Mouse (Mus musculus) forebrain, embryonic 16.5 days (tissue): Measurements from ENCODE around the gene Hpgd. TPM values are rescaled to one million over a fixed set of nuclear protein-coding genes. Genes with fewer than 3 reads are reported as not detected.

ENCODE experiments used
- ATAC-seq: fragments of 200-750 bp; cut with Nextera tagmentation; 2 replicates; pipeline ENCODE4 v1.8.0; 2017; ENCODE audit warnings: mild to moderate bottlenecking, moderate library complexity
- H3K27ac ChIP-seq: fragments of 300-500 bp; sonication (generic); 2 replicates; pipeline ENCODE4 v1.5.1; 2014; ENCODE audit warnings: low read length, control low read depth
- H3K27me3 ChIP-seq: fragments of 300-500 bp; sonication (generic); replicated peaks from 2 replicates; pipeline ENCODE4 v1.6.1; 2014; ENCODE audit warnings: low read length; ENCODE audit not compliant: control insufficient read depth, insufficient read depth
- H3K36me3 ChIP-seq: fragments of 300-500 bp; sonication (generic); 2 replicates; pipeline ENCODE4 v1.6.1; 2014; ENCODE audit not compliant: control insufficient read depth, insufficient read depth
- H3K4me1 ChIP-seq: fragments of 300-500 bp; sonication (generic); replicated peaks from 2 replicates; pipeline ENCODE4 v1.6.1; 2014; ENCODE audit warnings: low read length; ENCODE audit not compliant: control insufficient read depth, insufficient read depth
- H3K4me2 ChIP-seq: fragments of 300-500 bp; sonication (generic); 2 replicates; pipeline ENCODE4 v1.6.1; 2014; ENCODE audit warnings: mild to moderate bottlenecking, low read length, control low read depth
- H3K4me3 ChIP-seq: fragments of 300-500 bp; sonication (generic); replicated peaks from 2 replicates; pipeline ENCODE4 v1.5.1; 2014; ENCODE audit warnings: mild to moderate bottlenecking, low read length, control low read depth
- H3K9ac ChIP-seq: fragments of 300-500 bp; sonication (generic); replicated peaks from 2 replicates; pipeline ENCODE4 v1.6.1; 2014; ENCODE audit warnings: low read depth, low read length, control low read depth
- H3K9me3 ChIP-seq: fragments of 300-500 bp; sonication (generic); 2 replicates; pipeline ENCODE4 v1.6.1; 2016; ENCODE audit warnings: low read length; ENCODE audit not compliant: control insufficient read depth
- WGBS: fragments of 180-500 bp; shearing (Covaris S2); extraction: QIAGEN DNeasy Blood & Tissue Kit; methylation state at CpG from one replicate; pipeline ENCODE4 v1.1.7; 2014; 5-methylcytosine and 5-hydroxymethylcytosine counted together
- polyA plus RNA-seq: library from polyadenylated mRNA; unstranded; fragments of >200 nt; fragmentation: Nextera tagmentation; extraction: Ambion mirVana; gene quantifications from 2 replicates; pipeline ENCODE4 v1.2.1, GENCODE M21; 2015

Hpgd gene
- polyA plus RNA-seq, 1 experiment from 2014 or later = 3.4 TPM

DNA sequence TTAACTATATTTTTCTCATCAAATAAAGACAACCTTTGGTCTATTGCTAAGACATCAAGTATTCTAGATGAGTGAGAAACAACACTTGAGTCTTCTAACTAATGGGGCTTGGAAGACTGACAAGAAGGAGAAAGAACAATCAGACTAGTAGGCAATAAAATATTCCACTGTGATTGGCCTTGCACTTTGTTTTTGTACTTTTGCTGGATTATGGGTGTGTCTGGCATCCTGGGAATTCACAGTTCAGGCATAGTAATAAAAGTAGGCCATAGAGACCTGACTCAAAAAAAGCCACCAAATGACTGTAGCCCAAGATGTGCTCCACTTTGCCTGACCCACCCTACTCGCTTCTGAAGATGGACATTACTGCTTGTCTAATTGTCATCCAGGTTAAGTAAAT is 50.0 kb downstream of the Hpgd start:
- WGBS = 72% methylated on average over 1 of the region's 1 CpGs

DNA sequence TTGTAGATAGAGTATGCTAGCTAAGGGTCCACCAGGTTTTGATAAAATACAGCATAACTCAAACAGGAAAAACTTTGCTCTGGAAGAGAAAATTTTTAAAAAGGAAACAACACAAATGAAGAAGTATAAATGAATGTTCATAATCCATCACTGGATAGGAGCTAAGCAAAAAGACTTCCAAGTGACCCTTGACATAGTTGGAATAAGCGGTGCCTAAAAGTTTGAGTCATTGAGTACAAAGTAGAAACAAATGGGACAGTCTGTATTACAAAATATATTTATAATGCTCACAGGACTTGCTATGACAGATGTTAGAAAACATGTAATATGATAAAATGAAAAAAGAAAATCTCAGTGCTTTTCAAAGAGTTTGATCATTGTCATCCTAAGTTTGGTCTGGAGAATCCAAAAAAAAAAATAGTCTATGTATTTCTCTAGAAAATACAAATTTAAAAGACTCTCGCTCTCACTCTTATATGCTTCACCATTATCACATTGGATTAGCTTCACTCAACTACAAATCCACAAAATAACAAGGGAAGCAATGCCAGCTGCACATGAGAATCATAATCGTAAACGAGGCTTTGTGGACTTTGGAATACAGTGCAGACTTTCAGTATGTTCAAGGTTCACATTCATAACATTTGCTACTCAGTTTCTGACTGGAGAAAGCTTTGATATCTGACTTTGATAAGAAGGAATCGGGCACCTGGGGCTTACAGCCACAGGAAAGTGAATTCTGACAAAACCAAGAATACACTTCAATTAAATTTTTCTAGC is 51.4 kb downstream of the Hpgd start:
- Histone ChIP-seq H3K27me3 (no peaks in the 10 kb centered on the region), H3K4me1 (no peaks in the 10 kb centered on the region), H3K4me3 (no peak overlapping the region), H3K36me3 (no peaks in the 10 kb centered on the region), H3K4me2 (no peak overlapping the region), H3K27ac (no peak overlapping the region), H3K9ac (no peak overlapping the region), H3K9me3 (no peaks in the 10 kb centered on the region)
- ATAC-seq = no peak
- 93% methylated on average over 5 of the region's 5 CpGs for WGBS

More for the DNA sequence above, 50.0 kb downstream of the Hpgd start:
- no peaks in the 10 kb centered on the region for H3K36me3 ChIP-seq
- no peaks in the 10 kb centered on the region for H3K4me1 ChIP-seq
- ATAC-seq = no peak
- H3K27ac ChIP-seq = no peak overlapping the region
- H3K27me3 ChIP-seq = no peaks in the 10 kb centered on the region
- no peak overlapping the region for H3K9ac ChIP-seq
- H3K4me3 ChIP-seq = no peak overlapping the region
- no peaks in the 10 kb centered on the region for H3K9me3 ChIP-seq
- no peak overlapping the region for H3K4me2 ChIP-seq

- 91% methylated on average over 2 of the region's 2 CpGs for WGBS
- Histone ChIP-seq H3K4me3 (no peak overlapping the region), H3K9ac (no peak overlapping the region), H3K27me3 (no peaks in the 10 kb centered on the region), H3K36me3 (no peaks in the 10 kb centered on the region), H3K27ac (no peak overlapping the region), H3K9me3 (no peaks in the 10 kb centered on the region), H3K4me1 (no peaks in the 10 kb centered on the region), H3K4me2 (no peak overlapping the region)
- ATAC-seq = no peak
Measured at GRCm38 (mm10) chr8:56363180-56363579, 68.8 kb downstream of the Hpgd start.
